Mouse (Mus musculus) embryo, embryonic 9.5 days (tissue): ENCODE results near the gene Tspan1.

Experiments used
- DNase-seq: peaks from one replicate; pipeline ENCODE4 v3.0.0-alpha.2; 2017; ENCODE audit errors: extremely low spot score

Gene Tspan1

GRCm38 (mm10) chr4:116167404-116167803 lies at the start of gene Tspan1:
Gene Tspan1, minus strand, starts transcription at chr4:116167601.
- no peak for DNase-seq

GRCm38 (mm10) chr4:116217046-116217445 lies 49.6 kb upstream of the Tspan1 start:
- no peak for DNase-seq

- no peak for DNase-seq
Measured at GRCm38 (mm10) chr4:116215895-116216605, 48.6 kb upstream of the Tspan1 start.

- DNase-seq, result no peak
Measured at GRCm38 (mm10) chr4:116208891-116209290, 41.5 kb upstream of the Tspan1 start.

GRCm38 (mm10) chr4:116206531-116206930 lies 39.1 kb upstream of the Tspan1 start:
- no peak for DNase-seq

GRCm38 (mm10) chr4:116204422-116204821 lies 37.0 kb upstream of the Tspan1 start:
- no peak for DNase-seq

GRCm38 (mm10) chr4:116198422-116198821 lies 31.0 kb upstream of the Tspan1 start:
- no peak for DNase-seq

- no peak for DNase-seq
Measured at GRCm38 (mm10) chr4:116193583-116194383, 26.4 kb upstream of the Tspan1 start.

- DNase-seq, result no peak
Measured at GRCm38 (mm10) chr4:116192286-116192835, 25.0 kb upstream of the Tspan1 start.

GRCm38 (mm10) chr4:116185083-116185482 lies 17.7 kb upstream of the Tspan1 start:
- no peak for DNase-seq

- DNase-seq, result peak; percentile 61
Measured at GRCm38 (mm10) chr4:116182745-116183144, 15.3 kb upstream of the Tspan1 start.

GRCm38 (mm10) chr4:116182079-116182478 lies 14.7 kb upstream of the Tspan1 start:
- no peak for DNase-seq

GRCm38 (mm10) chr4:116177140-116177539 lies 9.7 kb upstream of the Tspan1 start:
- peak; percentile 38 for DNase-seq

- no peak for DNase-seq
Measured at GRCm38 (mm10) chr4:116176543-116176988, 9.2 kb upstream of the Tspan1 start.

- DNase-seq, result no peak
Measured at GRCm38 (mm10) chr4:116175711-116176542, 8.5 kb upstream of the Tspan1 start.

- no peak for DNase-seq
Measured at GRCm38 (mm10) chr4:116175136-116175535, 7.7 kb upstream of the Tspan1 start.

GRCm38 (mm10) chr4:116174466-116175116 lies 7.2 kb upstream of the Tspan1 start:
- no peak for DNase-seq

GRCm38 (mm10) chr4:116173752-116174151 lies 6.4 kb upstream of the Tspan1 start:
- no peak for DNase-seq

GRCm38 (mm10) chr4:116173072-116173471 lies 5.7 kb upstream of the Tspan1 start, which contains the start of the genes 1700042G07Rik and Gm49337:
Gene 1700042G07Rik, plus strand, starts transcription at chr4:116173372.
Gene Gm49337, plus strand, starts transcription at chr4:116173384.
- DNase-seq, result no peak

- DNase-seq, result no peak
Measured at GRCm38 (mm10) chr4:116169353-116169672, 1.9 kb upstream of the Tspan1 start.
